Mouse (Mus musculus) neural tube, embryonic 10.5 days (tissue): ENCODE data around the gene Smim27.
"Not testable (repeated sequence)": the region's sequence is repeated elsewhere in the genome, so short reads cannot be mapped to it uniquely, and the experiment has no call there.

ENCODE experiments used
- DNase-seq: peaks from one replicate; pipeline ENCODE4 v3.0.0-alpha.2; 2017; ENCODE audit warnings: low spot score; ENCODE audit errors: extremely low spot score

The Smim27 gene

DNA sequence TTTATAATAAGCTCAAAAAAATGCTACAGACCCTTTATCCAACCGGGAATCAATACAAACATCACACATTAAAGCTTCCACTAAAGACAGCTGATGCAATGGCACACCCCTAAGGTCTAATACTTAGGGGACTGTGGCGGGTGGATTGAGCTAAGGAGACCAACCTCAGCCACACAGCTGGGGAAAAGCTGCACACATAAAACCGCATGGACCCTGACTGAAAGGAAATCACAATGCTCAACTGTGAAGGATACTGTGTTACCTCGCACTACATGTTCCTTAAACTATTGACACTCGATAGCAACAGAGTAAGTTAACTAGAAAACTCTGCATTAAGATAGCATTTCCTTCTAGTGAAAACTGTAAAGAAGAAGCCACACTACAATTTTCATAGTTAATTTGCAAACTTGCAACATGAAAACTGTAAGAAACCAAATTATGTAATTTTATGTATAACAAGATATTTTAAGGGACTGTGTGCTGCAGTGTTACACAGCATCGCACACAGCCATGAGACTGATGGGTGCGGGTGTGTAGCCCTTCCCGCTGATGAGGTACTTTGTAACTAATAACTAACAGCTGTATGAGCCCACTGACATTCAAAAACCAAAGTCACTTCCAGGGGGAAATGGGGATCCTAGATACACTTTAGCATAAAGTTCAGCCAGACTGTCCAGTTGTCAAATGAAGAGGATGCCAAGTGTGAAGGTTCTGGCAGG, 14.8 kb upstream of the Smim27 start:
- DNase-seq = no peak

DNA sequence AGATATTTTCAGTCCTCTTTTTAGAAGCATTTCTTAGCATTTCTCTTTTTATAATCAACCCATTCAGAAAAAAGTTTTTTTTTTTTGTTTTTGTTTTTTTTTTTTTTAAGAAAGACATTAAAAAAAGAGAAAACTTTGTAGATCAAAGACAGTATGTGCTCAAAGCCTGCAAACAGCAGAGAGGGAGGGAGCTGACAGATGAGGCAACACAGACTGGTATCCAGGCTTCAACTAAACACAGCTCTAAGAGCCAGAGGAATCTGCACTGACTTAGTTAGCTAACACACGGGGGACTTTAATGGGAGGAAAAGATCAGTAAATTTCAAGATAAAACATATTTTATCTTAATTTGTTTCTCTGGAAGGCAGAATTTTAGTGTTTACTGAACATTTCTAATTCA, 5.1 kb upstream of the Smim27 start:
- DNase-seq = no peak

DNA sequence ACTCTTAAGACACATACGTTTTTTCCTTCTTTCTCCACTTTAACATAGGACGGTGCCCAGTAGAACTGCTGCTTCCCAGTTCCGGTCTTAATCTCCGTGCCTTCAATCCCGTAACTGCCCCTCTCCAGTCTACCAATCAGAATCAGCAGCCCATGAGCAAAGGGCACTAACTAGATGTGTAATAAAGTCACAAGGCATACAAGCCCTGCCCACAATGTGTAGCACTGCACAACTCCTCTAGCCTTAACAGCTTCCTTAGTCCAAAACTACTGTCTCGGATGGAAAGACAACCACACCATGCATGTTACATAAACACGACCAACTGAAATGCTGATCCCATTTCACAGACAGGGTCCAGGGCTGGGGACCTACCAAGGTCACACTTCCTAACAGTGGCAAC, 1.7 kb upstream of the Smim27 start:
- no peak for DNase-seq

DNA sequence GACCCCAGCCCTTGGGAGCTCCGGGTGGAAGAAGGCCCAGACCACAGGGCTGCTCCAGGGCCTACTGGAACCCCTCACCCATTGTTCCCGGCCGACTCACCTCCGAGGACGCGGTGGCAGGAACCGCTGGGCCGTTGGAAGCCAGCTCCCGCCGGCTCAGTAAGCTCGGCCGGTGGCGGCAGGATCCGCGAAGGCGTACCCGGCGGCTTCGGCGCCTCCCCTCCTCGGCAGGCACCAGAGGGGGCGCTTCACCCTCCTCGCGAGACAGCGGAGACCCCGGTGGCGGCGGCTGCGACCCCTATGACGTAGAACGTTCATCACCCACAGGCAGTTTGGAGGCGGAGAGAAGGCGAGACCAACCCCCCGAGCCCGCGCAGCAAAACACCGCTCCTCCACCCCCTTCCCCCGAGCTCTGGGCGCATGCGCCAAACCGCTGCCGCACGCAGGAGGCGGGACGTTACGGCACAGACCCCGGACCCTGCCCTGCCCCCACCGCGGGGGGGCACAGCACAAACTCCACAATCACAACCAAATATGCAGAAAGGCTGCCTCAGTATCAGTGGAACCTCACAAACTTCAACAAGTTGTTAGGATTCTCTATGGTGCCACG, 1.1 kb upstream of the Smim27 start:
- peak; percentile 94 for DNase-seq

DNA sequence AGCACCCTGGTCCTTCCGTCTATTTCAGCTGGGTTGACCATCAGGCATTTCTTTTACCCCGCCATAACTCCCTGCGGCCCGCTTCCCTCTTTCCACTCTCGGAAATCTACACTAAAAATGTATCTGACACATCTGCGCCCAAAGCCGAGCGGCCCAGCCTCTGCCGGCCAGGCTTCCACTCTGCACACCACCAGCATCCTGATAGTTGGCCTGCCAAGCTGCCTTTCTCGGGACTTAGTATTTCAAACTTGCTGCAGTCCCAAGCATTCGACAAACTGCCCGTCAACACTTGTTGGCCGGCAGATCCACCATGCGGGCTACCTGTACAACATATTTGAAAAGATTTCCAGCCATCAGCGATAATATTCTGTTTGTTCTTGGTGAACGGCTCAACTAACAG, 544 bp upstream of the Smim27 start:
- no peak for DNase-seq

DNA sequence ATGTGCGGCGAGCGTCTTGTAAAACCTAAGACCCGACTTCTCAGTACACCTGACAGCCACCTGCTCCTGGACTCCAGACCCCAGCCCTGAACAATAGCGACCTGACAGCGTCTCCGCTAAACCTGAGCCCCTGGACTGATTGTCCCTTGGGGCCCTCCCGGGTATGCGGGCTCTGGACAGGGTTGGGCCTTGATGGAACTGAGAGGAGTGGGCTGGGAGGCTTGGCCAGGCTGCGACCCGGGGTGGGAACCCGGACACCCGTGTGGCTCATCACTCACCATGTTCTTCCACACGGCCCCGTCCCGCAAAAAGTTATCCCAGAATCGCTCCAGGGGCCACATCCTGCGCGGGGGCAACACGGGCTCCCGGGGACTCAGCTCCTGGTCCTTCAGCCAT, 9.5 kb downstream of the Smim27 start:
- no peak for DNase-seq

DNA sequence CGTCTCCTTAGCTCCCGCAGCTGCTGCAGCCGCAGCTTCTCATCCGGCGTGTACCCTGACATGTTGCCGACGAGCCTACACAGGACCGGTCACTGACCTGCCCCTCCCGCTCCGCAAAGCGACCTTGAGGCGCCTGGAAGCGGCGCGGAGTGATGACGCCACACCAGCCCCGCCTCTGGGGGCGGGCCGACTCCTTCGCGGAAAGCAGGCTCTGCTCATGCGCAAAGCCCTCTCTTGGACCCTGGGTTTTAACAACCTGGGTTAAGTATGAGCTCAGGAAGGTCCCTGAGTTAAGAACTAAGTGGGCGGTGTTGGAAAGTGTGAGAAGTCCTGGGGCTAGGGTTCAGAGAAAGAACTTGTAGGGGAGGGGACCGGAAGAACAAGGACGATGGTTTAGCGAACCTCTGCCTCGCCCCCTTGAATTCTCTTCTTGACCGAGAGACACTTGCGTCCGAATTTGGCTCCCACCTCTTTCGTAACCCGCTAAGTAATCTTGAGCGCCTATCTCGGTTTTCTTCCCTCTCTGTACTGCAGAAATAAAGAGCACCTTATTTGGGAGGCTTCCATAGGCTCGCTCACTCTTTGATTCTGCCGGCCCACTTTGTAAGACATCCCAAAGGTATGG, 10.0 kb downstream of the Smim27 start, which contains the start of gene Ndufb6:
Ndufb6 (minus strand) TSS at position 146 of the 625 bp plus-strand sequence.
- peak; percentile 99 for DNase-seq

DNA sequence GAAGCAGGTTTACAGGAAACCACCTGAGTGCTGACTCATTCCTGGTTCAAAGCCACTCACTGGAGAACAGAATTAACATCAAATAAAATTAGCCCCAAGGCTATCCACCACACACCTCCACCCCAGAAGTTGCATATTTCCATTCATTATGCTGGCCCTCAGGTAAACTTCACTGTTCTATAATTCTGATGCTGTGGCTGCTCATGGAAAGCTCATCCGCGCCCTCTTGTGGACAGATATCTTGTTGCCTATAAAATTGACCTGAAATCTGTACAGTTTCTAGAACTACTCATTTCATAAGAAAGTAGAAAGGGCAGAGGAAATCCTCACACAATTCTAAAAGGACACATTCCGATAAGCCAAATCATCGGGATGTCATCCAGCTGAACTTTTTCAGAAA, 16.2 kb downstream of the Smim27 start:
- DNase-seq = peak; percentile 52

DNA sequence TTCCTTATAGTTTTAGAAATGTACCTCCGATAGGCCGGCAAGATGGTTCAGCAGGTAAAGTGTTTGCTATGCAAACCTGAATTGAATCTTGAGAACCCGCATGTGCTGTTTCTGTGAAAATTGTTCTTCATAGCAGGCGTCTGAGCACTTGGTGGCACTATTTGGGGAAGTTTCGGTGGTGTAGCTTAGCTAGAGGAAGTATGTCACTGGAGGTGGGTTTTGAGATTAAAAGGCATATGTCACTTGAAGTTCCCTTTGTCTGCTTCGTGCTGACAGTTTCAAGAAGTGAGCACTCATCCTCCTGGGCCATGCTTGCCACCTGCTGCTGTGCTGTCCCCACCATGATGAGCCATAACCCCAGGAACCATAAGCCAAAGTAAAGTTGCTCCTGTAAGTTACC, 18.0 kb downstream of the Smim27 start:
- no peak for DNase-seq

DNA sequence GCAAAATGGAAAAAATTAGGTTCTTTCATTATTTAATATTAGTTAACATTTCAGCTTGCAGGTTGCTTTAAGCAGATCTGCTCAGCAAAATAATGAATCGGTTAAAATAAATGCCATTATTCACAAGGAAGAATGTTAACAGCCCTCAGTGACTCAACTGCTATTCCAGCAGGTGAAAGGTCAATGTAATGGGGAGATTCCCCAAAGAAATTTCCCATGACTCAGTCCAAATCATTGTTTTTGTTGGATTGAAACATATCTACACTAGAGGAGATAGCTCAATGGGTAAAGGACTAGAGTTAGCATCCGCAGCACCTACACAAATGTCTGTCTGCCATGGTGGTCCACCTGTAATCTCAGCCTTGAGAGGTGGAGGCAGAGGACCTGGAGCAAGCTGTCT, 19.7 kb downstream of the Smim27 start:
- no peak for DNase-seq

DNA sequence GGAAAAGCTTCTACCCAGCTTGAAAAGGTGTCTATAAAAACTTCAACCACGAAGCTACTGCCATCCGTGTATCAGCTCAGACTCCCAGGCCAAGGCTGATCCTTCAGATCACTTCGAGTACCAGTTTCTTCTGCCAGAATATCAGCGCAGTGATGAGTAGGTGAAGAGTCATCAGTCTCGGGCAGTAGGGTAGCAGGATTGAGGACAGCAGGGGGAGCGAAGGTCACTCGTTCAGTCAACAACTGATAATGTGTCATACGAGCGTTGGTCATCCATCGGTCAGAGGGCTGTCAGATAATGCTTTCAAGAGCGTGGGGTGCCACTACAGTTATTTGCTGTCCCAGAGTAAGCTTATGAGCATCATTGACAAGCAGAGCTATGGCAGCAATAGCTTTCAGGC, 22.1 kb downstream of the Smim27 start:
- DNase-seq = not testable (repeated sequence)

DNA sequence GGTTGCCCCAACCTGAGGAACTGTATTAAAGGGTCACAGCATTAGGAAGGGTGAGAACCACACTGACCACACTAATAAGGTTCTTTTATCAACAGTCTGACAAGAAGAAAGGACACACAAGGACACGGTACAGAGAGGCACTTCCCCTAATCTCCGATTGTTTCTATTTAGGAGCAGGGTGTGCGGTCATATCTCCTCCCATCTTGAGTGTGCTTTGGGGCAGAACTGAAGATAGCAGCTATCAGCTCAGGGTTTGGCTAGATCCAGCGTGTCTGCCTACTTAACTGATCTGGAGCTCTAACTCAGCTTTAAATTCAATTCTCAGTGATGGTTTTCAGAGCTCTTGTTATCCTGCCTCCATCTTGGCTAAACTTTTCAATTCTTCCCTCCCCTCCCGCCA, 29.8 kb downstream of the Smim27 start:
- DNase-seq = no peak

DNA sequence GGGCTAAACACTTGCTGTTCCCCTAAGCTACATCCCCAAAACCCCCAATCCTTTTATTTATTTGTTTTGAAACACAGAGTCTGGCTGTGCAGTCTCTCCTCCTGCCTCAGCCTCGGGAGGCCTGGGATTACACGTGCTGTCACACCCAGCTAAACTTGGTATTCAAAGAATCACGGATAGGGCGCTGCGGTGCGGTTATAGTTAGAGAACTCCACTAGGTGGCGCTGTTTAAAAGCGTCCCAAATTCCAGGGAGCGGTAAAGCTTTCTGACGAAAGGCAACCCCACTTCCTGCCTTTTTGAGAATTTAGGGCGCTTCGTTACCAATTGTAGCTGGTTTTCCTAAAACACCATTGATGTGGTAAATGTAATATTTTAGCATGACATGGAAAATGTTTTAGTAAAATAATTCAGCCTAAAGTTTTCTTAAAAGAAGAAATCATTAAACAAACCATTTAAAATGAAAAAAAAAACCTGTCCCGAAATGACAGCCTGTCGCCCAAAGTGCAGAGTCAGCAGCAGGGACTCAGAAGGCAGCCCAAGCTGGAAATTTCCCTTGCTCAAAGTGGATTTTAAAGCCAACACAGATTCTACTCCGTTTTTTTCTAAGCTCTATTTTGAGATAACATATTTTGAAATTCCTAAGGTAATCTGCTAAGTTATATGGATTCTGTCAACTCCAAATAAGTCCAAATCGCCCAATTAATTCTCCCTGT, 31.9 kb downstream of the Smim27 start:
- peak; percentile 77 for DNase-seq

DNA sequence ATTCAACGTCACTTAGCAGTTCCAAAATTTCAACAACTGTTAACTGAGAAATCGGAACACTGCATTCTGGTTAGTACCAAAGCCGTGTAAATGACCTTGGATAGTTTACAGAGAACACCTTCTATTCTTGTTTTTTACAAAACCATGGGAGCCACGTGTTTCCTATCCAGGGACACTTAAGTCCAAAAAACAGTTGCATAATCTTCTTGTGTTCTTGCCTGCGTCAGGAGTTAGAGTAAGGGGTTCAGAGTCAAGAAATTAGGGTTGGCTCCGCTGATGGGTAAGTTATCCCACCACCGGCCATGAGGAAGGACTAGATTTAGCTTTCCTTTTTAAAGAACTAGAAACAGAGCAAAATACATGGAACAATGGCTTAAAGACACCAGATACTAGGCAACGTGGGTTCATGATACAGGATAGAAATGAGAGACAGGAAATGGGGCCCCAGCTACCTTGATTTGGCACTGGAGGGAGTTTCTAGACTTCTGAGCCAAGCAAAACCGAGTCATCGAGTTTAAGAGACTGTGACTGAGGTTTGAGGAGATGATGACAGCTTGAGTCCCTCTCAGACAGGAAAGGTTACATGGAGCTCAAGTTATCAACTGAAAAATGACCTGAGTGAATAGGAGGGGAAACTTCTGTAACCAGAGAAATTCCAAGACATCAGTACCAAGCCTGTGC, 33.2 kb downstream of the Smim27 start:
- DNase-seq = no peak

DNA sequence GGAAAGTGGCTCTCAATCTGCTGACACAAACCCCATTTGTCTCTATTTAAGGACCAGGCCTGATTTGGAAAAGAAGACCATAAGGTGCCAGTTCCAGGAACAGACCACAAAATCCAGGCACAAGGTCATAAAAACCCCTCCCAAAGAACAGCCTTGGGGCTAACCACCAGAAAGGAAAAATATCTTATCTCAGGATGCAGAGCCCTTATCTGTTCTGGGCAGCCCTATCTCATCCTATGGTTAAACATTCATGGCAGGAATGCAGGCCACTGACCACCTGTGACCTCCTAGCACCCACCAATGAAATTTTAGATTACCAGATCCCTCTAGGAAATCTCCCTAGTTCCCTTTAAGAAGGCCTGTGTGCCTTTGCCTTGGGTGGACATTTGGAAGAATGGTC, 40.3 kb downstream of the Smim27 start:
- DNase-seq = no peak

DNA sequence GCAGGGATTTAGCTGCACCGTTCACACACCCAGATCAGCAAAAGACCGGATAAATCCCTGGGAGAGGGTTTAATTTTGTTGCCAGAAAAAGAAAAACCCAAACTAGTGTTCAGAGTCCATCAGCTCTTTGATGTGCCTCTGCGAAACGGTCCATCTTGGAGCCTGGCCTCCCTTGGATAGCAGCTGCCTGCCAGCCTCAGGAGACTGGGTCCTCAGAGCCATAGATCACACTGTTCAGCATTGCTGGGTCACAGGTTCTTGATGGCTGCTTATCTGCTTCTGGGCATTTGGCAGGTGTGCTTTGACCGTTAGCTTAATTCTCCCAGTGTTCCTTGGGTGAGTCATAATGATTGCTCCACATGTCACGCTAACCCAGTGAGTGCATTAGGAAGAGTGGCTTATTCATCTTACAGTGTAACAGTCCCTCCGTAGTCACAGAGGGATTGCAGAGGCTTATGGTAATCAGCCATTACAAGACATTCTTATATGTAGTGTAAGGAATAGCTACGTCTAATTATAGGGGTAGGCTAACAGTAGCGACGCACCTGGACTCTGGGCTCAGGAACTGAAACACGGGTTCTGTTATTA, 41.5 kb downstream of the Smim27 start:
- no peak for DNase-seq

DNA sequence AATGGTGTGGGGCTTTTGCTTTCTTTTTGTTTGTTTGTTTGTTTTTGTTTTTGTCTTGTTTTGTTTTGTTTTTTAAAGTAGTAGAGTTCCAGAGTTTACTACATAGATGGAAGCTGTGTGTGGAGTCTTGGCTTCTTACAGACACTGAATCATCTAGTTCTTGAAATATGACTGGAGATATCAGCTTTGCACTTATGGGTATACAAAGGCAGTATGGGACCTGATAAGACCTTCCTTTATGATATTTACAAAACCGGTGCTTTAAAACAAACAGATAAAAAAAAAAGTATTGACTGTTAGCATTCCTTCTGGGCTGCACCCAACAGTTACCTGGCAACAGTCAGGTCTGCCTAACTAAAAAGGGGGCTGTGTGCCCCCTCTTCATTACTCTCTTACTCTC, 42.8 kb downstream of the Smim27 start:
- no peak for DNase-seq

DNA sequence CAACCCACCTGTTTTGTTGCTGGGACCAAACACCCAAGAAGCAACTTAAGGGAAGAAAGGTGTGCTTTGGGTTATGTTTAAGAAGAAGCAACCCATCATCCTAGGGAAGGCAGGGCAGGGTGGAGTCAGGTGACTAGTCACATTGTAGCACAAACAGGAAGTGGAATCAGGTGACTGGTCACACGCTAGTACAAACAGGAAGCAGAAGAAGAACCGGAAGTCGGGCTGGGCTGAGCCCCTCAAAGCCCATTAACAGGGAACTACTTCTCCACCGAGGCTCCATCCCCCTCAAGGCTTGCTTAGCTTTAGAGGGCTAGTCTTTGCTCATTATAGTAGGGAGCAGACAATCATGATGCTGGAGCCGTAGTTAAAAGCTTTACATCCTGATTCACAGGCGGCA, 43.6 kb downstream of the Smim27 start:
- DNase-seq = no peak

DNA sequence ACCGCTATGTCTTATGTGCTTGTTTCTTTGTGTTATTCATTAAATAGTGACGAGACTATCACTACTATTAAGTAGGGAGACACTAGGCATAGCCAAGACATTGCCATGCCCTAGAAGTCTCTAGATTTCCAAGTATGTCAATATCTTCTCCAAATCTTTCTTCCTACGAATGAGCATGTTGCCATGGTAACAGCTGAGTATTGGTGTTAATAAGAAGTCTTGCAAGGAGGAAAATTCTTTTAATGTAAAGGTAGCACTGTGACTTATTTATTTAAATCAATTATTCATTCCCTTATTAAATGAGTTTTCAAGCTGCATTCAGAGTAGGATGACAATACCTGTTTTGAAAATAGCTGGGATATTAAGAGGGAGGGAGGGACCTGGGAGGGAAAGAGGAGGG, 48.0 kb downstream of the Smim27 start:
- no peak for DNase-seq
